Mouse (Mus musculus) hindbrain, embryonic 14.5 days (tissue): ENCODE results near the gene 4930404N11Rik. TPM values are rescaled to one million over a fixed set of nuclear protein-coding genes. Genes with fewer than 3 reads are reported as not detected.

ENCODE experiments used
- ATAC-seq: fragments of 200-750 bp; cut with Nextera tagmentation; 2 replicates; pipeline ENCODE4 v1.8.0; 2017; ENCODE audit warnings: moderate number of reproducible peaks, mild to moderate bottlenecking, moderate TSS enrichment, moderate library complexity; ENCODE audit not compliant: low FRiP score
- DNase-seq: peaks from one replicate; pipeline ENCODE4 v3.0.0-alpha.2; 2015; ENCODE audit warnings: low spot score
- H3K27ac ChIP-seq: fragments of 300-500 bp; sonication (generic); 2 replicates; pipeline ENCODE4 v1.5.1; 2014; ENCODE audit warnings: mild to moderate bottlenecking, moderate library complexity
- H3K27me3 ChIP-seq: fragments of 300-500 bp; sonication (generic); 2 replicates; pipeline ENCODE4 v1.6.1; 2014; ENCODE audit warnings: mild to moderate bottlenecking, low read length, mixed read lengths; ENCODE audit not compliant: control insufficient read depth, insufficient read depth
- H3K36me3 ChIP-seq: fragments of 300-500 bp; sonication (generic); replicated peaks from 2 replicates; pipeline ENCODE4 v1.6.1; 2014; ENCODE audit not compliant: control insufficient read depth, insufficient read depth
- H3K4me1 ChIP-seq: fragments of 300-500 bp; sonication (generic); replicated peaks from 2 replicates; pipeline ENCODE4 v1.6.1; 2014; ENCODE audit warnings: antibody characterized with exemption, low read length, mixed read lengths; ENCODE audit not compliant: control insufficient read depth, insufficient read depth
- H3K4me2 ChIP-seq: fragments of 300-500 bp; sonication (generic); replicated peaks from 2 replicates; pipeline ENCODE4 v1.6.1; 2014; ENCODE audit warnings: mild to moderate bottlenecking, moderate library complexity
- H3K4me3 ChIP-seq: fragments of 300-500 bp; sonication (generic); replicated peaks from 2 replicates; pipeline ENCODE4 v1.5.1; 2014; ENCODE audit warnings: mild to moderate bottlenecking, low read length
- H3K9ac ChIP-seq: fragments of 300-500 bp; sonication (generic); 2 replicates; pipeline ENCODE4 v1.6.1; 2014
- H3K9me3 ChIP-seq: fragments of 300-500 bp; sonication (generic); 2 replicates; pipeline ENCODE4 v1.6.1; 2016; ENCODE audit warnings: low read length; ENCODE audit not compliant: control insufficient read depth
- WGBS: fragments of 180-500 bp; shearing (Covaris S2); extraction: QIAGEN DNeasy Blood & Tissue Kit; methylation state at CpG from one replicate; pipeline ENCODE4 v1.1.7; 2014; 5-methylcytosine and 5-hydroxymethylcytosine counted together
- microRNA-seq: library from miRNA; unstranded; fragments of <30 nt; microRNA quantifications from one replicate; pipeline ENCODE4, GENCODE M21; 2016
- polyA plus RNA-seq: library from polyadenylated mRNA; unstranded; fragments of >200 nt; fragmentation: Nextera tagmentation; extraction: Ambion mirVana; gene quantifications from 2 replicates; pipeline ENCODE4 v1.2.1, GENCODE M21; 2014

The 4930404N11Rik gene
- polyA plus RNA-seq, 1 experiment from 2014 or later, result 0.59 TPM

DNA sequence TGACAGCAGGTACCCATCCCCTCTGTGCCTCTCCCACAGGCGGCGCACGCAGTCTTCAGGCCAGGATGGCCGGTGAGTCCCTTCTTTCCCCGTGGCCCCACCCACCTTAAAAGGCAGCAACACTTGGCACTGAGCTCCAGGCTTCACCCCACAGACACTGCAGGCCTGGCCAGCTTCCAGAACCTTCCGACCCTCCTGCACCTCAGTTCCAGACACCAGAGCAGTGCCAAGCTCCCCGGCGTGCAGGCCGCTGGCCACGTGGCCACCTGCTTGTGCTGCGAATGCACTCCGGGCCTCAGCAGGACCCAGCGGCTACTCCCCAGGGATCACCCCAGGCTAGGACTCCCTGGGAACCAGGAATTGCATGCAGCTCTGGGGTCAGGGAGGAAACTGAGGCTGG lies 52.0 kb downstream of the 4930404N11Rik start:
- H3K27me3 ChIP-seq, result no peaks in the 10 kb centered on the region

More for the DNA sequence above, 52.0 kb downstream of the 4930404N11Rik start:
- Histone ChIP-seq H3K36me3 (peaks cover 95% of the 10 kb centered on the region), H3K4me2 (no peak overlapping the region), H3K27ac (no peak overlapping the region), H3K9ac (no peak overlapping the region), H3K4me3 (no peak overlapping the region), H3K9me3 (no peaks in the 10 kb centered on the region), H3K4me1 (no peaks in the 10 kb centered on the region; the same call in 1 of the 2 replicates)
- DNase-seq (no peak), ATAC-seq (no peak)
- 94% methylated on average over 13 of the region's 13 CpGs for WGBS

Small RNAs within 50 kb of the gene (microRNA-seq; reads per million reads assigned to microRNA genes)
- gene Mir6913, result not detected

Other genes starting within 250 kb of the 4930404N11Rik start
- 12.4 and 14.4 TPM in 2 replicates for gene Zbtb7a, start 230.6 kb downstream of the 4930404N11Rik start, polyA plus RNA-seq
- 43.7 and 48.3 TPM in 2 replicates for gene Pias4, start 197.9 kb downstream of the 4930404N11Rik start, polyA plus RNA-seq
- 413 and 447 TPM in 2 replicates for gene Eef2, start 189.2 kb downstream of the 4930404N11Rik start, polyA plus RNA-seq
- 68.2 and 76.7 TPM in 2 replicates for gene Dapk3, start 182.8 kb downstream of the 4930404N11Rik start, polyA plus RNA-seq
- gene 4930442H23Rik, start 182.0 kb downstream of the 4930404N11Rik start, polyA plus RNA-seq, result 0.33 TPM in 1 of 2 replicates, not detected in the other
- gene Nmrk2, start 163.8 kb downstream of the 4930404N11Rik start, polyA plus RNA-seq, result 0.14 TPM in 1 of 2 replicates, not detected in the other
- gene Atcay, start 135.0 kb downstream of the 4930404N11Rik start, polyA plus RNA-seq, result 80.2 and 83.1 TPM in 2 replicates
- 24.2 and 25.4 TPM in 2 replicates for gene Zfr2, start 132.7 kb downstream of the 4930404N11Rik start, polyA plus RNA-seq
- gene Matk, start 112.9 kb downstream of the 4930404N11Rik start, polyA plus RNA-seq, result 30.2 and 37.0 TPM in 2 replicates
- 136 and 142 TPM in 2 replicates for gene Mrpl54, start 98.9 kb downstream of the 4930404N11Rik start, polyA plus RNA-seq
- gene Apba3, start 98.9 kb downstream of the 4930404N11Rik start, polyA plus RNA-seq, result 26.4 and 31.5 TPM in 2 replicates
- 3.9 and 6.0 TPM in 2 replicates for gene Tjp3, start 74.2 kb downstream of the 4930404N11Rik start, polyA plus RNA-seq
- 137 and 151 TPM in 2 replicates for gene Pip5k1c, start 72.9 kb downstream of the 4930404N11Rik start, polyA plus RNA-seq
- 18.7 and 20.6 TPM in 2 replicates for gene Cactin, start 44.7 kb downstream of the 4930404N11Rik start, polyA plus RNA-seq
- 4.3 and 5.4 TPM in 2 replicates for gene Tbxa2r, start 37.1 kb downstream of the 4930404N11Rik start, polyA plus RNA-seq
- gene Gipc3, start 22.6 kb downstream of the 4930404N11Rik start, polyA plus RNA-seq, result not detected in 2 replicates
- gene Hmg20b, start 15.3 kb downstream of the 4930404N11Rik start, polyA plus RNA-seq, result 29.0 and 34.0 TPM in 2 replicates
- gene Mfsd12, start 8.3 kb downstream of the 4930404N11Rik start, polyA plus RNA-seq, result 7.8 and 10.0 TPM in 2 replicates
- gene Fzr1, start 12.7 kb upstream of the 4930404N11Rik start, polyA plus RNA-seq, result 119 and 125 TPM in 2 replicates
- gene Dohh, start 18.6 kb upstream of the 4930404N11Rik start, polyA plus RNA-seq, result 68.9 TPM in 2 replicates
- gene Gm48551, start 18.6 kb upstream of the 4930404N11Rik start, polyA plus RNA-seq, result 5.5 and 5.7 TPM in 2 replicates
- 1.9 and 2.2 TPM in 2 replicates for gene Gm48552, start 23.2 kb upstream of the 4930404N11Rik start, polyA plus RNA-seq
- 0.84 and 1.3 TPM in 2 replicates for gene Smim24, start 27.2 kb upstream of the 4930404N11Rik start, polyA plus RNA-seq
- gene Nfic, start 89.8 kb upstream of the 4930404N11Rik start, polyA plus RNA-seq, result 17.3 and 25.8 TPM in 2 replicates
- 46.6 and 55.9 TPM in 2 replicates for gene Celf5, start 116.9 kb upstream of the 4930404N11Rik start, polyA plus RNA-seq
- gene Ncln, start 130.6 kb upstream of the 4930404N11Rik start, polyA plus RNA-seq, result 53.8 and 59.0 TPM in 2 replicates
- gene S1pr4, start 134.3 kb upstream of the 4930404N11Rik start, polyA plus RNA-seq, result 0.70 and 0.81 TPM in 2 replicates
- gene Gna15, start 158.4 kb upstream of the 4930404N11Rik start, polyA plus RNA-seq, result 1.1 and 1.2 TPM in 2 replicates
- 87.5 and 95.5 TPM in 2 replicates for gene Gna11, start 179.4 kb upstream of the 4930404N11Rik start, polyA plus RNA-seq
- gene Aes, start 193.7 kb upstream of the 4930404N11Rik start, polyA plus RNA-seq, result 524 and 550 TPM in 2 replicates
- 24.5 and 29.7 TPM in 2 replicates for gene Tle2, start 208.7 kb upstream of the 4930404N11Rik start, polyA plus RNA-seq
- gene Tle6, start 235.3 kb upstream of the 4930404N11Rik start, polyA plus RNA-seq, result 4.2 and 4.8 TPM in 2 replicates
- gene BC025920, start 240.5 kb upstream of the 4930404N11Rik start, polyA plus RNA-seq, result 0.90 and 1.1 TPM in 2 replicates